Mouse (Mus musculus): Measurements from ENCODE around the gene Tsks. TPM values are rescaled to one million over a fixed set of nuclear protein-coding genes. Genes with fewer than 3 reads are reported as not detected.

The Tsks gene
- polyA plus RNA-seq, 1 experiment: not detected

DNA sequence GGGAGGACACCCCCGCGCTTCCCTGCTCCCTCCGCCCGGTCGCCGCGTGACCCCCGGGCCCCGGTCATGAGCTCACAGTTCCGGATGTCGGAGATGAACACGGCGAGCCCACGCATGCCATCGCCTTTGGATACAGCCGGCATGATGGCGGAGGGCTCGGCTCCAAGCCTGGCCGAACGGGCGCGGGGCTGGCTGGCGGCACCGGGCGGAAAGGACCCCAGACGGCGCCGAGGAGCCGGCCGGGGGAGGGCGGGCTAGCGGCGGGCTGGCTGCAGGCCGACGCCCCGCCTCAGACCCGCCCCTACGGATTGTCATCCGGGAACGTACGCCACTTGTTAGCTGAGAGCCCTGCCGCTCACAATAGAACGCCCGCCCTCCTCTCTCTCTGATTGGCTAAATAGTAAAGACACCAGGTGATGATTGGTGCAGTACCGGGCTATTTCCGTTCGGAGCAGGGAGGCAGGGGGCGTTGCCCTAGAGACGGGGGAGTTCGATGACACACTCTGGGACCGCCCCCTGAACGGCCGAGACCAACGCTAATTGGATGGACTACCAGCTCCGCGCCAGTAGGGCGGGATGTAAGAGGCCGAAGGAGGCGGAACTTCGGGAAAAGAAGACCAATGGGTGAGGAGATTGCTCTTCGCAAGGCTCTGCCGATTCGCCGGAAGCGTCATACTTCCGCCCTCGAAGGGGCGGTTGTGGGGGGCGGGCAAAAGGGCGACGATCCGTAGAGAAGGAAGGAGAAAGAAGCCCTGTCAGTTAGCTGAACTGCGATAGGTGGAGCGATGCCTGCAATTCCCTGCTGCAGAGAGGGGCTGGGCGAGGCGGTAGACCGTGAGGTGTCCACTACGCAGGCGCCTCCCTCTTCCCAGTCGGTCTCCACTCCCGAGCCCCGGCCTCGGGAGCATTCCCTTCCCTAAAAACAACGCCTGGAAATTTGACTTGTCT lies 13.5 kb upstream of the Tsks start, which contains the start of gene Ap2a1:
Gene Ap2a1, minus strand, starts transcription at position 293 of the 948 bp plus-strand sequence.
- TF ChIP-seq GATA1 (IDR thresholded peaks at IDR 0.05; ENCODE audit: low read length) (no peak), TAL1 (IDR thresholded peaks at IDR 0.05; ENCODE audit: low read length) (no peak)
- no peaks in the 10 kb centered on the region for H3K9me3 ChIP-seq (ENCODE audit: control insufficient read depth, low read length)
- no peaks in the 10 kb centered on the region for H3K27me3 ChIP-seq (ENCODE audit: control insufficient read depth)
- peak within 1 kb of the TSS; percentile 88 for H3K4me3 ChIP-seq (replicated peaks)
- peaks cover 34% of the 10 kb centered on the region for H3K36me3 ChIP-seq (ENCODE audit: control insufficient read depth)
- H3K4me1 ChIP-seq (ENCODE audit: control insufficient read depth): peaks cover 53% of the 10 kb centered on the region

DNA sequence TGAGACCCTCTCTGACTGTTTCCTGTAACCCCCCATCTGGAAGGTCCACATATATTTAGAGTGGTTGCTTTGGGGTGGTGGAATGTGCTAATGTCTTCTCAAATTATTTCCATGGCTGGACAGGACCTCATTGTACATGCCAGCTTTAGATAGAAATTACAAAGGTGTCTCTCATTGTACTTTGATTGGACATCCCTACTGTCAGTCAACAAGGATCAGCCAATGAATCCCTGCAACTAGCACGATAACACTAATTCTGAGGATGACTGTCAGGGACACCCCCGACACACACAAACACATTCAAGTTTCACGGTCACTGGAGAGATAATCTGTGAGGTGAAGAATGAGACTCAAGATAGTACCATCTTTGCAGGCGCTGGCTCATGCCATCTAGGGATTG lies 4.3 kb upstream of the Tsks start:
- no peak for TF ChIP-seq TAL1 (IDR thresholded peaks at IDR 0.05; ENCODE audit: low read length)
- no peak for TF ChIP-seq GATA1 (IDR thresholded peaks at IDR 0.05; ENCODE audit: low read length)
- Histone ChIP-seq H3K27me3 (ENCODE audit: control insufficient read depth) (peaks cover 18% of the 10 kb centered on the region), H3K4me1 (ENCODE audit: control insufficient read depth) (no peaks in the 10 kb centered on the region), H3K4me3 (replicated peaks) (no peak overlapping the region), H3K9me3 (ENCODE audit: control insufficient read depth, low read length) (peaks cover 2% of the 10 kb centered on the region; the same call in 1 of the 2 replicates), H3K36me3 (ENCODE audit: control insufficient read depth) (no peaks in the 10 kb centered on the region)

DNA sequence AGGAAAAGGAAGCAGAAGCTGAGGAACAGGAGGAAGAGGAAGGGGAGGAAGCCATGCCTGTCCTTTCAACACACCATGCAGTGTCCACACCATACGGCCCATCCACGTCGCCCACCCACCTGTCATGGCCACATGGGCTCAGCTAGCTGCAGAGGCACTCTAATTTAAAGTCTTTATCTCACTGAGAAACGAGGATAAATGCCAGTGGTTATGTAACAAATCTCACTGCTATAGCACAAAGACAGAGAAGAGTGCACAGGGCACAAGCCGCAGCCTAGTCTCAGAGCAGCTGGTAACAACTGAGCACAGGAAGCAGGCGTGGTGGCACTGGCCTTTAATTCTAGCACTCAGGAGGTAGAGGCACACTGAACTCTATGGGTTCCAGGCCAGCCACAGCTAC lies 6.9 kb downstream of the Tsks start:
- no peak for TF ChIP-seq TAL1 (IDR thresholded peaks at IDR 0.05; ENCODE audit: low read length)
- TF ChIP-seq GATA1 (IDR thresholded peaks at IDR 0.05; ENCODE audit: low read length): no peak
- H3K36me3 ChIP-seq (ENCODE audit: control insufficient read depth): no peaks in the 10 kb centered on the region
- H3K27me3 ChIP-seq (ENCODE audit: control insufficient read depth): peaks cover 66% of the 10 kb centered on the region
- no peak overlapping the region for H3K4me3 ChIP-seq (replicated peaks)
- H3K9me3 ChIP-seq (ENCODE audit: control insufficient read depth, low read length): no peaks in the 10 kb centered on the region
- H3K4me1 ChIP-seq (ENCODE audit: control insufficient read depth): peaks cover 22% of the 10 kb centered on the region

DNA sequence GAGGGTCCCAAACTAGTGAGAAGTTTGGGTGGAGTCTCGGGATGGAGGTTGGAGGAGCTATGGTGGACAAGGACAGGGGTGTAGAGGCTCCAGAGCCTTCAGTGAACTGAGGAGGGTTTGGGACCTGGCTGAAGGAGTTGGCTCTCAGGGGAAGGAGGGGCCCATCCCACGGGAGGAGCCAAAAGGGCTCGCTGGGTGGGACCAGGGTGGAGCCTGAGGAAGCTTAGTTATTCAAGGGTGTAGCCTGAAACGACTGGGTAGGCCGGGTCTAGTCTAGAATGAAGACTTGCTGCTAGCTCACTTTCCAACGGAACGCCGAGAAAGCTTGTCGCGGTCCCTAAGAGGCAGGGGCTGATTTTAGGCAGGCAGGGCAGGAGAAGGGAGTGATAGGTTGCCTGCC lies 9.0 kb downstream of the Tsks start:
- TF ChIP-seq GATA1 (IDR thresholded peaks at IDR 0.05; ENCODE audit: low read length) (no peak), TAL1 (IDR thresholded peaks at IDR 0.05; ENCODE audit: low read length) (no peak)
- no peaks in the 10 kb centered on the region for H3K36me3 ChIP-seq (ENCODE audit: control insufficient read depth)
- H3K9me3 ChIP-seq (ENCODE audit: control insufficient read depth, low read length): no peaks in the 10 kb centered on the region
- peaks cover 22% of the 10 kb centered on the region for H3K4me1 ChIP-seq (ENCODE audit: control insufficient read depth)
- H3K4me3 ChIP-seq (replicated peaks): peak overlapping the region; percentile 66
- peaks cover 59% of the 10 kb centered on the region for H3K27me3 ChIP-seq (ENCODE audit: control insufficient read depth)

DNA sequence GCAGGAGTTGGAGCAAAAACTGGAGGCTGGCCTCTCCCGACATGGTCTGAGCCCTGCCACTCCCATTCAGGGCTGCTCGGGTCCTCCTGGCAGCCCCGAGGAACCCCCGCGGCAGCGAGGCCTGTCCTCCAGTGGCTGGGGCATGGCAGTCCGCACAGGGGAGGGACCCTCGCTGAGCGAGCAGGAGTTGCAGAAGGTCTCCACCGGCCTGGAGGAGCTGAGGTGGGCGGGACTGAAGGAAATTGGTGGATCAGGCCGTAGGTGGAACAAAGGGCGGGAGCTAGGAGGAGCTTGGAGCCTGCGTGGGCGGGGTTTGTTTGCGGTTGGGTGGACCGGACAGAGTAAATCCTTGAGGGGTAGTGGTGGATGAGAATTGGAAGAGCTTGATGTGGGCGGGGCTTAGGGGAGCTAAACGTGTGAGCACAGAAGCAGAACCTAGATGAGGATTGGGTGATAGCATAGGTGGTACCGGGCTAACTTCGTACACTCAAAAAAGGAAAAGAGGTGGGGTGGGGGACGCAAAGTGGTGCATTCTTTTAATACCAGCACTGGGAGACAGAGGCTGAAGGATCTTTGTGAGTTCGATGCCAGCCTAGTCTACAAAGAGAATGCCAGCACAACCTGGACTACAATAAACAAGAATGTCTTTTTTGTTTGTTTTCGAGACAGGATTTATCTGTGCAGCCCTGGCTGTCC lies 9.8 kb downstream of the Tsks start:
- peaks cover 24% of the 10 kb centered on the region for H3K4me1 ChIP-seq (ENCODE audit: control insufficient read depth)
- H3K36me3 ChIP-seq (ENCODE audit: control insufficient read depth): no peaks in the 10 kb centered on the region
- H3K4me3 ChIP-seq (replicated peaks): peak overlapping the region; percentile 66
- H3K27me3 ChIP-seq (ENCODE audit: control insufficient read depth): peaks cover 51% of the 10 kb centered on the region
- TF ChIP-seq TAL1 (IDR thresholded peaks at IDR 0.05; ENCODE audit: low read length) (no peak), GATA1 (IDR thresholded peaks at IDR 0.05; ENCODE audit: low read length) (no peak)
- no peaks in the 10 kb centered on the region for H3K9me3 ChIP-seq (ENCODE audit: control insufficient read depth, low read length)

DNA sequence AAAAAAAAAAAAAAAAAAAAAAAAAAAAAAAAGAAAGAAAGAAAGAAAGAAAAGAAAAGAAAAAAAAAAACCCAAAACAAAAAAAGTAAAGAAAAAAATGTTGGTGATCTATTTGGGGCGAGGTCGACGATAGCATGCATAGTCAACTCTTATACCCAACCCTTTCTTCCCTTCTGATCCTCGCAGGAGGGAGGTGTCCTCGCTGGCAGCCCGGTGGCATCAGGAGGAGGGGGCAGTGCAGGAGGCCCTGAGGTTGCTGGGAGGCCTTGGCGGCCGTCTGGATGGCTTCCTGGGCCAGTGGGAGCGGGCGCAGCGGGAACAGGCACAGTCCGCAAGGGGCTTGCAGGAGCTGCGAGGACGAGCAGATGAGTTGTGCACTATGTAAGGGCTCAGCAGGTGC lies 10.6 kb downstream of the Tsks start:
- Histone ChIP-seq H3K27me3 (ENCODE audit: control insufficient read depth) (peaks cover 43% of the 10 kb centered on the region), H3K4me1 (ENCODE audit: control insufficient read depth) (peaks cover 24% of the 10 kb centered on the region), H3K9me3 (ENCODE audit: control insufficient read depth, low read length) (no peaks in the 10 kb centered on the region), H3K4me3 (replicated peaks) (no peak overlapping the region), H3K36me3 (ENCODE audit: control insufficient read depth) (no peaks in the 10 kb centered on the region)
- TF ChIP-seq GATA1 (IDR thresholded peaks at IDR 0.05; ENCODE audit: low read length): no peak
- no peak for TF ChIP-seq TAL1 (IDR thresholded peaks at IDR 0.05; ENCODE audit: low read length)

DNA sequence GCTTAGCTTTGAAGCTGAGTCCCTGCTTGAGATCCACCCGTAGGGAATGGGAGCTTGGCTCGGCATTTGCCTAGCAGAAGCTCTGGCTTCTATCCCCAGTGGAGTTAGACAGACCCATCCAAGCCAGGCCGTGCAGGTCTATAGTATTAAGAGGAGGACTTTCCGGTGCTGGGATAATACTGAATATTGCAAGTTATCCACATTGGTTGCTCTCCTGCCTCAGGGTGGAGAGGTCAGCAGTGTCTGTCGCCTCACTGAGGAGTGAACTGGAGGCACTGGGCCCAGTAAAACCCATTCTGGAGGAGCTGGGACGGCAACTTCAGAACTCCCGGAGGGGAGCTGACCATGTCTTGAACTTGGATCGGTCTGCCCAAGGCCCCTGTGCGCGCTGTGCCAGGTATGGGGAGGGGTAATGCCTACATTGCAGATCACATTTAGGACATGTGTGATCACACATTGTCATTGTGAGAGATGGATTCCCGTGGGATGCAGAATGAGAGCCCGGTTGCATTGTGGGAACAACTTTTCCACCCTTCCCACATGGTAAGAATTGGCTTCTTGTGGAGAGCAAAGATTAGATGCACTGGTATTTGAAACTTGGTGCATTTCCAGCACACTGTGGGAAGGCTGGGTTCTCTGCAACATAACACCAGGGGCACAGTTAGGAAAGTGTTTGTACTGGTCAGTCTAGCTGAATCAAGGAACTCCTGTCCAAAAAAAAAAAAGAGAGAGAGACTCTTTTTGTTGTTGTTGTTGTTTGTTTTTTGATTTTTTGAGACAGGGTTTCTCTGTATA lies 11.3 kb downstream of the Tsks start:
- Histone ChIP-seq H3K4me1 (ENCODE audit: control insufficient read depth) (peaks cover 28% of the 10 kb centered on the region), H3K9me3 (ENCODE audit: control insufficient read depth, low read length) (no peaks in the 10 kb centered on the region), H3K27me3 (ENCODE audit: control insufficient read depth) (peaks cover 36% of the 10 kb centered on the region), H3K36me3 (ENCODE audit: control insufficient read depth) (no peaks in the 10 kb centered on the region), H3K4me3 (replicated peaks) (no peak overlapping the region)
- TF ChIP-seq TAL1 (IDR thresholded peaks at IDR 0.05; ENCODE audit: low read length) (no peak), GATA1 (IDR thresholded peaks at IDR 0.05; ENCODE audit: low read length) (no peak)

DNA sequence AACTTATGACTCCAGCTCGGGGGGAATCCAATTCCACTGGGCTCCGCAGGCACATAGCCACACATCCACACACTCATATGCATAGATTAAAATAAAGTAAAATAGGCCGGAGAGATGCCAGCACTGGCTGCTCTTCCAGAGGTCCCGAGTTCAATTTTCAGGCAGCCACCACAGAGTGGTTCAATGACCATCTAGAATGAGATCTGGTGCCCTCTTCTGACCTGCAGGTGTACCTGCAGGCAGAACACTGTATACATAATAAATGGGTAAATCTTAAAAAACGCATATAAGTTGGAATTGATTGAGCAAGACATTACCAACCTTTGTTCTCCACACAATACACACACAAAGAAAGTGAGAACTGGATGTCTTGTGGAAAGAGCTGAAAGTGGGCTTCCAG lies 12.6 kb downstream of the Tsks start:
- Histone ChIP-seq H3K4me3 (replicated peaks) (no peak overlapping the region), H3K27me3 (ENCODE audit: control insufficient read depth) (peaks cover 22% of the 10 kb centered on the region), H3K36me3 (ENCODE audit: control insufficient read depth) (no peaks in the 10 kb centered on the region), H3K4me1 (ENCODE audit: control insufficient read depth) (peaks cover 36% of the 10 kb centered on the region), H3K9me3 (ENCODE audit: control insufficient read depth, low read length) (no peaks in the 10 kb centered on the region)
- no peak for TF ChIP-seq GATA1 (IDR thresholded peaks at IDR 0.05; ENCODE audit: low read length)
- TF ChIP-seq TAL1 (IDR thresholded peaks at IDR 0.05; ENCODE audit: low read length): no peak
